Mouse (Mus musculus): ENCODE results near the gene Bpifb2. TPM values are rescaled to one million over a fixed set of nuclear protein-coding genes. Genes with fewer than 3 reads are reported as not detected.

Bpifb2 gene
- polyA plus RNA-seq, 1 experiment from 2014 or later, result not detected

DNA sequence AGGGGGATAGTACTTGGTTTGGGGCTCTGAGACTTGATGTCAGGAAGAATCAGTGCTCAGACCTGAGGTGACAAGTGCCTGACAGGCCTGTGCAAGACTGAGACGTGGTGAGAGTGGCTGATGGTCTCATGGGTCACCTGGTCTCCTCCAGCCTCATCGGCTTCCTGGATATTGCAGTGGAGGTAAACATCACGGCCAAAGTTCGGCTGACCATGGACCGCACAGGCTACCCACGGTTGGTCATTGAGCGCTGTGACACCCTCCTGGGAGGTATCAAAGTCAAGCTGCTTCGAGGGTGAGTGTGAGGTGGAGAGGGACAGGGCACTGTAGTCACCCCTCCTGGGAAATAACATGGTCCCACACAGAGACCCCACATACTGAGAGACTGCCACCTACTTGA is 69.7 kb downstream of the Bpifb2 start:
- ATAC-seq, result no peak
- H3K4me3 ChIP-seq (ENCODE audit: low read depth, low read length), result no peak overlapping the region
- 73% methylated on average over 8 of the region's 8 CpGs for WGBS
- H3K27ac ChIP-seq (ENCODE audit: low read length), result no peak overlapping the region
- DNase-seq (ENCODE audit: low spot score), result no peak
- H3K9me3 ChIP-seq (ENCODE audit: low read length), result no peaks in the 10 kb centered on the region
- no peaks in the 10 kb centered on the region for H3K36me3 ChIP-seq (ENCODE audit: insufficient read depth, low read length)
- H3K4me2 ChIP-seq (replicated peaks; ENCODE audit: low read depth, low read length), result no peak overlapping the region
- H3K9ac ChIP-seq (replicated peaks; ENCODE audit: low read depth), result no peak overlapping the region
- no peak for TF ChIP-seq CTCF (IDR thresholded peaks at IDR 0.05)
- no peaks in the 10 kb centered on the region for H3K4me1 ChIP-seq (ENCODE audit: insufficient read depth, low read depth, low read length)
- H3K27me3 ChIP-seq (replicated peaks; ENCODE audit: insufficient read depth, low read length), result no peaks in the 10 kb centered on the region

Other genes starting within 250 kb of the Bpifb2 start
- gene Commd7, start 242.3 kb upstream of the Bpifb2 start, polyA plus RNA-seq (2015; fragmentation: Nextera tagmentation; extraction: Ambion mirVana), result 71.8 and 73.3 TPM in 2 replicates
- gene Dnmt3b, start 225.6 kb upstream of the Bpifb2 start, polyA plus RNA-seq (2015; fragmentation: Nextera tagmentation; extraction: Ambion mirVana), result 3.3 and 4.2 TPM in 2 replicates
- gene Dnmt3c, start 178.4 kb upstream of the Bpifb2 start, polyA plus RNA-seq (2015; fragmentation: Nextera tagmentation; extraction: Ambion mirVana), result 0.10 and 0.15 TPM in 2 replicates
- gene Mapre1, start 133.8 kb upstream of the Bpifb2 start, polyA plus RNA-seq (2015; fragmentation: Nextera tagmentation; extraction: Ambion mirVana), result 145 and 164 TPM in 2 replicates
- 0.05 TPM in 1 of 2 replicates, not detected in the other for gene Efcab8, start 95.1 kb upstream of the Bpifb2 start, polyA plus RNA-seq (2015; fragmentation: Nextera tagmentation; extraction: Ambion mirVana)
- gene Sun5, start 4.0 kb upstream of the Bpifb2 start, polyA plus RNA-seq (2015; fragmentation: Nextera tagmentation; extraction: Ambion mirVana), result not detected in 2 replicates
- not detected in 2 replicates for gene Bpifb6, start 25.3 kb downstream of the Bpifb2 start, polyA plus RNA-seq (2015; fragmentation: Nextera tagmentation; extraction: Ambion mirVana)
- gene Bpifb3, start 43.2 kb downstream of the Bpifb2 start, polyA plus RNA-seq (2015; fragmentation: Nextera tagmentation; extraction: Ambion mirVana), result not detected in 2 replicates
- not detected in 2 replicates for gene Bpifb4, start 63.2 kb downstream of the Bpifb2 start, polyA plus RNA-seq (2015; fragmentation: Nextera tagmentation; extraction: Ambion mirVana)
- gene Bpifa6, start 99.9 kb downstream of the Bpifb2 start, polyA plus RNA-seq (2015; fragmentation: Nextera tagmentation; extraction: Ambion mirVana), result not detected in 2 replicates
- not detected in 2 replicates for gene Bpifa2, start 133.2 kb downstream of the Bpifb2 start, polyA plus RNA-seq (2015; fragmentation: Nextera tagmentation; extraction: Ambion mirVana)

Data from lung, postnatal 0 days (tissue).